Mouse (Mus musculus) spleen, adult 2 months (tissue): ENCODE data around the gene Atg4b. TPM values are rescaled to one million over a fixed set of nuclear protein-coding genes. Genes with fewer than 3 reads are reported as not detected.

Experiments
- DNase-seq, 2 experiments: peaks; one replicate each; pipeline versions ENCODE4 v3.0.0 to v3.0.0-alpha.2; 2012 to 2021; ENCODE audit warnings: low spot score in 2 of 2, low read depth in 1 of 2
- H3K27ac ChIP-seq: fragments of 200-500 bp; 2 replicates; pipeline ENCODE4 v1.5.1; 2012; ENCODE audit warnings: low read length, inconsistent platforms; ENCODE audit not compliant: insufficient read depth
- H3K27me3 ChIP-seq: fragments of 200-500 bp; 2 replicates; pipeline ENCODE4 v1.6.1; 2012; ENCODE audit warnings: mild to moderate bottlenecking, moderate library complexity, low read length, inconsistent platforms; ENCODE audit not compliant: control insufficient read depth, insufficient read depth
- H3K36me3 ChIP-seq: fragments of 200-500 bp; 2 replicates; pipeline ENCODE4 v1.6.1; 2012; ENCODE audit warnings: mild to moderate bottlenecking, low read length, inconsistent platforms; ENCODE audit not compliant: control insufficient read depth, insufficient read depth
- H3K4me1 ChIP-seq: fragments of 200-500 bp; 2 replicates; pipeline ENCODE4 v1.6.1; 2011; ENCODE audit warnings: inconsistent platforms; ENCODE audit not compliant: control insufficient read depth, insufficient read depth, insufficient read length
- H3K4me3 ChIP-seq: fragments of 200-500 bp; 2 replicates; pipeline ENCODE4 v1.5.1; 2011; ENCODE audit warnings: mild to moderate bottlenecking, inconsistent platforms; ENCODE audit not compliant: insufficient read depth, insufficient read length; ENCODE audit errors: extremely low read depth
- CTCF ChIP-seq: fragments of 200-500 bp; IDR thresholded peaks from 2 replicates; pipeline ENCODE4 v1.5.1; 2011; ENCODE audit warnings: mild to moderate bottlenecking, inconsistent platforms; ENCODE audit not compliant: insufficient read depth, insufficient read length, insufficient replicate concordance; ENCODE audit errors: extremely low read depth
- POLR2A ChIP-seq: fragments of 200-500 bp; IDR thresholded peaks from 2 replicates; pipeline ENCODE4 v1.6.1; 2011; ENCODE audit warnings: low read depth, low read length, inconsistent platforms
- WGBS: fragments of 180-500 bp; shearing (Covaris S2); methylation state at CpG from one replicate; pipeline ENCODE4 v1.1.7; 2018; 5-methylcytosine and 5-hydroxymethylcytosine counted together
- polyA plus RNA-seq: library from polyadenylated mRNA; depleted of rRNA; stranded (reverse); fragments of >200 nt; gene quantifications from 2 replicates; pipeline ENCODE4 v1.2.3, GENCODE M21; 2012; rRNA removed

The Atg4b gene
- polyA plus RNA-seq: 38.5 and 43.0 TPM in 2 replicates

DNA sequence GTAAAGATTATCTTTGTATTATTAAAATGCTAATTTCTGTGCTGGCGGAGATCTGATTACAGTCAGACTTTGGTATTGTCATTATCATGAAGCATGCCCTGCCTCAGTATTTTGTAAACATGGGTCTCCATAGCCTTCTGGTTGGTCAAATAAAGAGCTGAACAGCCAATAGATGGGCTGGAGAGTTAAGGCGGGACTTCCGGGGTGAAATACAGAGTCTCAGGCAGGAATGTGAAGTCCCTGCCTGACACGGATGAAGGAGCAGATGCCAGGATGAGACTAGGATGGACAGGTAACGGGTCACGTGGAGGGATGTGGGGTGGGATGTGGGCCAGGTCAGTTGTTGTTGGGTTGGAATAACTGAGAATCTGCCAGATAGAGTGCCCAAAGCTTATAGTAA, at the start of gene Atg4b:
Gene Atg4b (plus strand): TSS at position 211 of the 400 bp plus-strand sequence.
- WGBS: 94% methylated on average over 6 of the region's 6 CpGs
- no peak for DNase-seq
- Histone ChIP-seq H3K36me3 (peaks cover 10% of the 10 kb centered on the region), H3K4me1 (peaks cover 5% of the 10 kb centered on the region; the same call in 1 of the 2 replicates), H3K4me3 (no peak within 1 kb of the TSS), H3K27ac (no peak within 1 kb of the TSS), H3K27me3 (no peaks in the 10 kb centered on the region)
- TF ChIP-seq CTCF (no peak), POLR2A (no peak)

DNA sequence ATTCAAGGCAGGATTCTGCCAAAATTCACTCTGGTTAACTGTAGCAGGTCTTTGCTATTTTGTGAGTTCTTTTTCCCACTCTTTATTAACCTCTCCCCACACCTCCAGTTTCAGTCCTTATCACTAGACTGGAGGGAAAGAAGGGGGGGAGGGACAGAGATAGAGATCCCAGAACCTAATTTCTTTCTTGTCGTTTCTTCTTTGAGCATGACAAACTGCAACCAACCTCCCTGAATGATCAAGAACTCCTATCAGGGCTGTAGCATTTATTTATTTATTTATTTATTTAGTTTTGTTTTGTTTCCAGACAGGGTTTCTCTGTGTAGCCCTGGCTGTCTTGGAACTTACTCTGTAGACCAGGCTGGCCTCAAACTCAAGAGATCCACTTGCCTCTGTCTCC, 49.2 kb upstream of the Atg4b start:
- no peak overlapping the region for H3K27ac ChIP-seq
- H3K27me3 ChIP-seq: no peaks in the 10 kb centered on the region
- H3K4me1 ChIP-seq: no peaks in the 10 kb centered on the region
- H3K4me3 ChIP-seq: no peak overlapping the region
- H3K36me3 ChIP-seq: peaks cover 9% of the 10 kb centered on the region
- DNase-seq: no peak
- WGBS: 90% methylated on average over 1 of the region's 1 CpGs
- TF ChIP-seq CTCF: no peak
- TF ChIP-seq POLR2A: no peak

DNA sequence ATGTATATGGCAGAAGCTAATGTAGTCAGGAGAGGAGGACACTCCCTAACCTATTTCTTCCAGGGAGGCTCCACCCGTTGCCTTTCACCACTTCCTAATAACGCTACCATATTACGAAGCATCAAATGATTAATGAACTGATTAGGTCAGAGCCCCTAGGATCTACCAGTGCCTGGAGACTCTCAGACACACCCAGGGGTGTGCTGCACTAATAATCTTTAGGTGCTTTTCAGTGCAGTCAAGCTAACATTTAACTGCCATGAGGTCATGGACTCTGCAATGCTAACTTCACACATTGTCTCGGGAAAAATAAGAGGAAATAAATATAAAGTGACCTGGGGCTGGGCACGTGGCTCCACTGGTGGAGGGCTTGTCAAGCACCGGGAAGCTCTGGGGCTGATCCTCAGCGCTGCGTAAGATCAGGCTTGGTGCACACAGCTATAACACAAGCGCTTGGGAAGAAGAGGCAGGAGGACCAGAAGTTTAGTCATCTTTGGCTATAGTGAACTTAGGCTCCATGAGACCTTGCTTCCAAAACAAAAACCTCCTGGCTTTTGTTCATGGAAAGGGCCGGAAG, 47.7 kb upstream of the Atg4b start:
- no peak for TF ChIP-seq POLR2A
- TF ChIP-seq CTCF: no peak
- DNase-seq: no peak
- H3K27ac ChIP-seq: no peak overlapping the region
- 92% methylated on average over 10 of the region's 10 CpGs for WGBS
- H3K36me3 ChIP-seq: peaks cover 9% of the 10 kb centered on the region
- no peak overlapping the region for H3K4me3 ChIP-seq
- H3K4me1 ChIP-seq: no peaks in the 10 kb centered on the region
- H3K27me3 ChIP-seq: no peaks in the 10 kb centered on the region

DNA sequence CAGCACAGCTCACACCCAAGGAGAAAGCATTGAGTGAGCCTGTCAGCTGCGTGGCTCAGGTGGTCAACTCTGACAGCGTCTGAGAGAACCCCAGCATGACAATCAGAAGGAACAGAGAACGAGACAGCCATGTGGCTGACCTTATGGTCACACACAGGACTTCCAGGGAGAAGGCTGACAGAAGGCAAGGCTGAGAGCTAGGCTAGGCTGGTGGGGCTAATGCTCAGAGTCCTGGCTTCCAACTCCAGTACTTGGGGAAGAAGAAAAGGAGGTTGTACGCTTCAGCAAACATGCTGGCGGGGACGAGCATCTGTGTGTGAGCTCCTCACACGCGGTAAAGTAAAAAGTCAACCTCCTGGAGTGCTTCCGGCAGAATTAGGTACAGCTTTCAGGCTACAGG, 47.0 kb upstream of the Atg4b start:
- H3K36me3 ChIP-seq: peaks cover 9% of the 10 kb centered on the region
- no peak overlapping the region for H3K4me3 ChIP-seq
- TF ChIP-seq CTCF (no peak), POLR2A (no peak)
- no peaks in the 10 kb centered on the region for H3K27me3 ChIP-seq
- H3K27ac ChIP-seq: no peak overlapping the region
- DNase-seq: no peak
- no peaks in the 10 kb centered on the region for H3K4me1 ChIP-seq
- WGBS: 94% methylated on average over 9 of the region's 9 CpGs

DNA sequence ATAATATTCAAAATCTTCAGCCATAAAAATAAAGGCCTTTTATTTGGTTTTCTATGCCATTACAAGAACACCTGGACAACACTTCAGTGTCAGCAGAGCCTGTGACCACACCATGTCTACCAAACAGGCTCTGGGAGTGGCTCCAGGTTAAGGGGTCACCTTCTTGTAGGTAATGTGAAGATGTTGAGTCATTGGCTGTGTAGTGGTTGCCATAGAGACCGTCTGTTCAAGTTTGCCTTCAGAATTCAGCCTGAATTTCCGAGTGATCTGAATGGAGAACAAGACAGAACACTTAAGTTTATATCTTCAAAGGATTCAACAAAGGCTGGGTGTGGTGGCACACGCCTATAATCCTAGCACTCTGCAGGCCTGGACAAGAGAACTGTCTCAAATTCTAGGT, 45.9 kb upstream of the Atg4b start:
- Histone ChIP-seq H3K27ac (no peak overlapping the region), H3K4me1 (no peaks in the 10 kb centered on the region), H3K36me3 (peaks cover 9% of the 10 kb centered on the region), H3K27me3 (no peaks in the 10 kb centered on the region), H3K4me3 (no peak overlapping the region)
- DNase-seq: no peak
- WGBS: 80% methylated on average over 3 of the region's 3 CpGs
- TF ChIP-seq POLR2A (no peak), CTCF (no peak)

DNA sequence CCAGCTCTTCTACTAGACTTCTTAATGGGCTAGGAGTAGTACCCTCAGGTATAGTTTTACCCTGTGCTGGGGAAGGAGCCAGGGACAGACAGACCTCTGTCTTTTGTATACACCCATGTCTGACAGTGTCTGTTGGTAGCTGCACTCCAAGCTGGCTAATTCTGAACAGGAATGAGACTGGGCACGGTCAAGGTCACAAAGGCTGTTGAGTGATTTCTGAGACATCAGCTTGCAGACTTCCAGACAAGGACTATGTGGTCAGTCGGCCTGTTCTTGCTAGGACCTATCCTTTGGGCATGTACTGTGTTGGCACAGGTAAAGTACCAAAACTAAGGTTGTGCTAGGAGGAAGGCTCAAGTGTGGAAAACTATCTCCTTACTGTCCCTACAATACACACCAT, 35.1 kb upstream of the Atg4b start:
- Histone ChIP-seq H3K27me3 (no peaks in the 10 kb centered on the region), H3K27ac (no peak overlapping the region), H3K36me3 (peaks cover 2% of the 10 kb centered on the region; the same call in 1 of the 2 replicates), H3K4me3 (no peak overlapping the region), H3K4me1 (no peaks in the 10 kb centered on the region)
- 87% methylated on average over 2 of the region's 2 CpGs for WGBS
- no peak for DNase-seq
- TF ChIP-seq POLR2A (no peak), CTCF (no peak)

DNA sequence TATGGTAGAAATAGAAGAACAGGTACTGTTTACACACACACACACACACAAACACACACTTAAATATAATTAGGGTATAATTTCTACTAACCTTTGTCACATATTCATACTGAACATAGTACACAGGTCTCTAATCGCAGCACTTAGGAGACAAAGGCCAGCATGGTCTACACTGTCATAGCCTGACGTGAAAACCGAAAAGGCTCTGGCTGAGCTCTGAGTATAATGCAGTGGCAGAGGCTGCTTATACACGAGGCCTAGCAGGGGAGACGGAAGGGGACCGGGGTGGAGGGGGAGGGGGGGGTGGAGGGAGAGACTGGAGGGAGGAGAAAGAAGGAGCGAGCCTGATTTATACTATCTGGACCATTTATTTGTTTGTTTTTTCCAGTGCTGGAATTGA, 29.7 kb upstream of the Atg4b start:
- TF ChIP-seq POLR2A: no peak
- no peak for TF ChIP-seq CTCF
- no peak overlapping the region for H3K4me3 ChIP-seq
- no peaks in the 10 kb centered on the region for H3K27me3 ChIP-seq
- peaks cover 8% of the 10 kb centered on the region; the same call in 1 of the 2 replicates for H3K36me3 ChIP-seq
- H3K27ac ChIP-seq: no peak overlapping the region
- no peaks in the 10 kb centered on the region for H3K4me1 ChIP-seq
- DNase-seq: no peak
- 89% methylated on average over 7 of the region's 7 CpGs for WGBS
